Mouse (Mus musculus): Measurements from ENCODE around the gene Tbca. TPM values are rescaled to one million over a fixed set of nuclear protein-coding genes. Genes with fewer than 3 reads are reported as not detected.

Tbca gene
- polyA plus RNA-seq (2014; fragmentation: Illumina TruSeq; extraction: RNeasy Lipid Tissue Mini Kit (QIAGEN cat#74804); ENCODE audit: low read depth, low replicate concordance), result 281 TPM

DNA sequence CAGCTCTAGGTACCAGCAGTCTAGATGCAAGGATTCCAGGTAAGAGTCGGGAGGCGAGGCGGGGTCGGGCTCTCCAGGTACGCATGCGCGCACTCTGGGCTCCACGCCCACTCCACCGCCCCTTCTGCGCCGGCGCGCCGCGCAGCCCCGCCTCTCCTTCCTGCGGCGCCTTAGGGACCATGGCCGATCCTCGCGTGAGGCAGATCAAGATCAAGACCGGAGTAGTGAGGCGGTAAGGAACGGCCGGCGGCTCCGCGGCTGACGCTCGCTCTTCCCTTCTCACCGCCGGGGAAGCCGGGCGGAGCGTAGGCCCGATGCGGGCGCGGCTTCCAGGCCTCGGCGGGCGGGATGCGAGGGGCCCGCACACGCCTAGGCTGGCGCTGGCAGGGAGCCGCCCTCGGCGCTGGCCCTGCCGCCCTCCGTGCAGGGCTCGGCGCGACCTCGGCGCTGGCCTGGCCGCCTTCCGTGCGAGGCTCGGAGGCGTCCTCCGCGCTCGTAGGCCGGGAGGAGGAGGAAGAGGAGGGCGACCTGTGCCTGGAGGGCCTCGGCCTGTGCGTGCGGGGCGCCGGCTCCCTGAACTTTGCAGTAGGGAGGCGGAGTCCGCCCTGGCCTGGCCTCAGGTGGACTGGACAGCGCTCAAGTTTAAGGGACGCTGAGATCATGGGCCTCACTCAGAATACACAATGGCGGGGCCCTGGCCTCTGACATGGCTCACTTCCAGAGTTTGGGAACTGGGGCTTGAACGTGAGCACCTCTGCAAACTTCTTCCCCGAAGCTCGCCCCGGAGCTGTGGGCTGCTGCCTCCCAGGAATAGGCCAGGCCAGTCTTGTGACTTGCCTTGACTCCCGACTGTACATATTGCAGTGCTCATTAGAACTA is at the start of gene Tbca:
Gene Tbca, plus strand, starts transcription at position 140 of the 879 bp plus-strand sequence.

DNA sequence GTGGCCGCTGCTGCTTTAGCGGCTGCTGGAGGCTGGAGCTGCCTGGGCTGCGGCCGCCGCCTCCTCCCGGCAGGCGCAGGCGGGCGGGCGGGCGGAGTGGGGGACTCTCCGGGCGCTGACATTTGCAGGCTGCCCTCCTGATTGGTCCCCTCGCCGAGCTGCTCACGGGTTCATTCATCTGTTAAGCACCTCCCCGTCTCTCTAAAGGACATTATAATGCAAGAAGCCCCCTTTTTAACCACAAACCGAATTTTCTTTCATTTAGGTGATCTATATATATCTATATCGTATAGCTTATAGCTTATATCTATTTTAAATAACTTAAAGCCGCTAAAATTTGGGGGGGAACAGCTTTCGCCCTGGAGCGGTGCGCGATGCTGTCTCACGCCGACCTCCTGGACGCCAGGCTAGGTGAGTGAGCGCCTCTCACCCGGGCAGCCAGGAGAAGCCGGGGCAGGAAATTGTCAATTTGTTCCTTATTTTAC is 86.7 kb downstream of the Tbca start, which contains the start of gene Otp:
Gene Otp, plus strand, starts transcription at position 207 of the 485 bp plus-strand sequence.

Other genes with a start within 250 kb of the Tbca start
- gene Otp, start 86.7 kb downstream of the Tbca start, polyA plus RNA-seq (2014; fragmentation: Illumina TruSeq; extraction: RNeasy Lipid Tissue Mini Kit (QIAGEN cat#74804); ENCODE audit: low read depth, low replicate concordance), result not detected
- gene Wdr41, start 187.4 kb downstream of the Tbca start, polyA plus RNA-seq (2014; fragmentation: Illumina TruSeq; extraction: RNeasy Lipid Tissue Mini Kit (QIAGEN cat#74804); ENCODE audit: low read depth, low replicate concordance), result 10.4 TPM

Data from liver, adult 10 weeks (tissue).